8 mouse cellular contexts compared by ENCODE assay signal in genomic region chr7:30322285-30322667, GRCm38 (mm10). TPM values are rescaled to one million over a fixed set of nuclear protein-coding genes. Genes with fewer than 3 reads are reported as not detected.
DNase-seq lines count a peak whose midpoint lies in the region; ATAC-seq and TF ChIP-seq lines count a peak whose summit lies in the region.

No protein-coding gene starts in this region.

- TF ChIP-seq CTCF in lung, postnatal 0 days (IDR thresholded peaks at IDR 0.05) = no peak

- peak; percentile 99 for ATAC-seq in lung, postnatal 0 days

- peaks cover 4% of the 10 kb centered on the region; the same call in 1 of the 2 replicates for H3K27me3 ChIP-seq in hindbrain, embryonic 10.5 days (ENCODE audit: insufficient read depth, poor library complexity, severe bottlenecking)
- no peaks in the 10 kb centered on the region for H3K27me3 ChIP-seq in lung, postnatal 0 days (replicated peaks; ENCODE audit: insufficient read depth, low read length)

- TF ChIP-seq EP300 in lung, postnatal 0 days (IDR thresholded peaks at IDR 0.05) = no peak

- peaks cover 22% of the 10 kb centered on the region for H3K4me1 ChIP-seq in hindbrain, embryonic 10.5 days (replicated peaks)
- no peaks in the 10 kb centered on the region for H3K4me1 ChIP-seq in lung, postnatal 0 days (ENCODE audit: insufficient read depth, low read depth, low read length)

- 0% methylated on average over 20 of the region's 20 CpGs for WGBS in hindbrain, embryonic 10.5 days
- WGBS in lung, postnatal 0 days = 3% methylated on average over 20 of the region's 20 CpGs

- peak; percentile 93 for DNase-seq in MEL-GATA-1-ER (ENCODE audit: extremely low read depth, low read depth)
- peak; percentile 95 for DNase-seq in cerebellum, adult 8-10 months
- DNase-seq in forelimb bud, embryonic 11.5 days (ENCODE audit: low read depth, low spot score) = peak; percentile 97
- DNase-seq in hindbrain, embryonic 10.5 days (ENCODE audit: low spot score) = peak; percentile 96
- DNase-seq in layer of hippocampus, adult 9-11 months = peak; percentile 99
- peak; percentile 100 for DNase-seq in lung, postnatal 0 days (ENCODE audit: low spot score)
- DNase-seq in ovary, postnatal 14 days (ENCODE audit: low spot score) = peak; percentile 95
- peak; percentile 96 for DNase-seq in thymus, postnatal 14 days

- H3K9ac ChIP-seq in lung, postnatal 0 days (replicated peaks; ENCODE audit: low read depth) = peak overlapping the region; percentile 69

- H3K9me3 ChIP-seq in hindbrain, embryonic 10.5 days = 0 out of 2 replicates have a peak, but pooled peaks cover 4% of the 10 kb centered on the region
- H3K9me3 ChIP-seq in lung, postnatal 0 days (ENCODE audit: low read length) = no peaks in the 10 kb centered on the region; the same call in 1 of the 2 replicates

- H3K36me3 ChIP-seq in hindbrain, embryonic 10.5 days = peaks cover 4% of the 10 kb centered on the region; the same call in 1 of the 2 replicates
- no peaks in the 10 kb centered on the region for H3K36me3 ChIP-seq in lung, postnatal 0 days (ENCODE audit: insufficient read depth, low read length)

- H3K4me3 ChIP-seq in hindbrain, embryonic 10.5 days = peak overlapping the region; percentile 88
- peak overlapping the region; percentile 63 for H3K4me3 ChIP-seq in lung, postnatal 0 days (ENCODE audit: low read depth, low read length)

- H3K27ac ChIP-seq in hindbrain, embryonic 10.5 days = peak overlapping the region; percentile 92
- H3K27ac ChIP-seq in lung, postnatal 0 days (ENCODE audit: low read length) = peak overlapping the region; percentile 89

- H3K4me2 ChIP-seq in lung, postnatal 0 days (replicated peaks; ENCODE audit: low read depth, low read length) = peak overlapping the region; percentile 82

RNA-seq across cellular contexts. Expression of gene E130208F15Rik, which starts 0.7 kb away (rescaled TPM):
- 1.6 and 3.7 TPM in 2 replicates for polyA plus RNA-seq in hindbrain, embryonic 10.5 days (2016; fragmentation: Nextera tagmentation; extraction: Ambion mirVana)
- not detected in 2 replicates for polyA plus RNA-seq in lung, postnatal 0 days (2015; fragmentation: Nextera tagmentation; extraction: Ambion mirVana)

RNA-seq across cellular contexts. Expression of gene Sdhaf1, which starts 1.4 kb away (rescaled TPM):
- polyA plus RNA-seq in hindbrain, embryonic 10.5 days (2016; fragmentation: Nextera tagmentation; extraction: Ambion mirVana) = 19.6 and 23.1 TPM in 2 replicates
- 17.6 and 20.0 TPM in 2 replicates for polyA plus RNA-seq in lung, postnatal 0 days (2015; fragmentation: Nextera tagmentation; extraction: Ambion mirVana)

RNA-seq across cellular contexts. Expression of gene Syne4, which starts 7.7 kb away (rescaled TPM):
- polyA plus RNA-seq in hindbrain, embryonic 10.5 days (2016; fragmentation: Nextera tagmentation; extraction: Ambion mirVana) = 26.8 and 28.1 TPM in 2 replicates
- polyA plus RNA-seq in lung, postnatal 0 days (2015; fragmentation: Nextera tagmentation; extraction: Ambion mirVana) = 13.1 and 17.2 TPM in 2 replicates

RNA-seq across cellular contexts. Expression of gene Alkbh6, which starts 13.8 kb away (rescaled TPM):
- 93.6 and 117 TPM in 2 replicates for polyA plus RNA-seq in hindbrain, embryonic 10.5 days (2016; fragmentation: Nextera tagmentation; extraction: Ambion mirVana)
- 60.6 and 78.2 TPM in 2 replicates for polyA plus RNA-seq in lung, postnatal 0 days (2015; fragmentation: Nextera tagmentation; extraction: Ambion mirVana)

RNA-seq across cellular contexts. Expression of gene Clip3, which starts 30.7 kb away (rescaled TPM):
- 53.4 and 82.3 TPM in 2 replicates for polyA plus RNA-seq in hindbrain, embryonic 10.5 days (2016; fragmentation: Nextera tagmentation; extraction: Ambion mirVana)
- polyA plus RNA-seq in lung, postnatal 0 days (2015; fragmentation: Nextera tagmentation; extraction: Ambion mirVana) = 4.3 and 5.0 TPM in 2 replicates

Comparison
In these comparisons a context has a peak if more than half of its experiments do, and no peak if none do; other contexts are left out.
1. Peak in every context shown above with its lines: DNase-seq, ATAC-seq, H3K4me3 ChIP-seq and H3K27ac ChIP-seq.